Mouse (Mus musculus) midbrain, embryonic 14.5 days (tissue): Measurements from ENCODE around the gene Sdhd. TPM values are rescaled to one million over a fixed set of nuclear protein-coding genes. Genes with fewer than 3 reads are reported as not detected.
A peak's percentile ranks its signal among the peaks of the same experiment; 100 is the strongest.

Source experiments
- ATAC-seq: fragments of 200-750 bp; cut with Nextera tagmentation; 2 replicates; pipeline ENCODE4 v1.8.0; 2017; ENCODE audit warnings: moderate number of reproducible peaks, moderate library complexity; ENCODE audit not compliant: low FRiP score, low TSS enrichment
- DNase-seq: peaks from one replicate; pipeline ENCODE4 v3.0.0-alpha.2; 2015
- H3K27ac ChIP-seq: fragments of 300-500 bp; sonication (generic); replicated peaks from 2 replicates; pipeline ENCODE4 v1.5.1; 2014; ENCODE audit warnings: mild to moderate bottlenecking, low read depth, low read length, moderate library complexity
- H3K27me3 ChIP-seq: fragments of 300-500 bp; sonication (generic); 2 replicates; pipeline ENCODE4 v1.6.1; 2014; ENCODE audit warnings: low read length, control low read depth, mixed read lengths; ENCODE audit not compliant: control insufficient read depth, insufficient read depth
- H3K36me3 ChIP-seq: fragments of 300-500 bp; sonication (generic); 2 replicates; pipeline ENCODE4 v1.6.1; 2014; ENCODE audit warnings: low read length, control low read depth; ENCODE audit not compliant: control insufficient read depth, insufficient read depth
- H3K4me1 ChIP-seq: fragments of 300-500 bp; sonication (generic); 2 replicates; pipeline ENCODE4 v1.6.1; 2014; ENCODE audit warnings: mild to moderate bottlenecking, antibody characterized with exemption, low read length, control low read depth; ENCODE audit not compliant: control insufficient read depth, insufficient read depth
- H3K4me2 ChIP-seq: fragments of 300-500 bp; sonication (generic); 2 replicates; pipeline ENCODE4 v1.6.1; 2014; ENCODE audit warnings: mild to moderate bottlenecking, low read length, moderate library complexity
- H3K4me3 ChIP-seq: fragments of 300-500 bp; sonication (generic); replicated peaks from 2 replicates; pipeline ENCODE4 v1.5.1; 2014; ENCODE audit warnings: low read depth, low read length
- H3K9ac ChIP-seq: fragments of 300-500 bp; sonication (generic); replicated peaks from 2 replicates; pipeline ENCODE4 v1.6.1; 2014; ENCODE audit warnings: mild to moderate bottlenecking, low read length, moderate library complexity
- H3K9me3 ChIP-seq: fragments of 300-500 bp; sonication (generic); 2 replicates; pipeline ENCODE4 v1.6.1; 2016; ENCODE audit warnings: low read length, control low read depth, mixed read lengths; ENCODE audit not compliant: control insufficient read depth
- WGBS: fragments of 180-500 bp; shearing (Covaris S2); extraction: QIAGEN DNeasy Blood & Tissue Kit; methylation state at CpG from one replicate; pipeline ENCODE4 v1.1.7; 2014; 5-methylcytosine and 5-hydroxymethylcytosine counted together
- polyA plus RNA-seq: library from polyadenylated mRNA; unstranded; fragments of >200 nt; fragmentation: Nextera tagmentation; extraction: Ambion mirVana; gene quantifications from 2 replicates; pipeline ENCODE4 v1.2.1, GENCODE M21; 2014

Sdhd gene
- polyA plus RNA-seq, 1 experiment from 2014 or later: 234 TPM

DNA sequence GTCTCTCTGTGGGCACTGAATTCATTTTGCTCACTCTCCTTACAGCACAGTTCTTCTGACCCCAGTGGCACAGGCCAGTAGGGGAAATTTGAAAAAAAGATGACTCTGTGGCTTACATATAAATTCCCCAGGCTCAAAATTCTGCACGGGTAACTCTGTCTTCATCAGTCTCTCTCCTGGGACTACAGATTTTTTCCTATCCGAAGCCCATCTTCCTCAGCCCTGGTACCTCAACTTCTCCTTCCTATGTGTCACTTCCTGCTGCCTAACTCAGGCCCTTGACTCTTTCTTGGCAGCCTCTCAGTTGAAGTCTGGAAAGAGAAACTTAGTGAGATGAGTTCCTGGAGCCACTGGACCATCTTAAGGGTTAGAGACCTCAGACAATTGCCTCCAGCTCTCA lies 50.1 kb downstream of the Sdhd start:
- DNase-seq (no peak), ATAC-seq (no peak)
- H3K9ac ChIP-seq: no peak overlapping the region
- H3K9me3 ChIP-seq: no peaks in the 10 kb centered on the region
- H3K27me3 ChIP-seq: no peaks in the 10 kb centered on the region
- H3K36me3 ChIP-seq: no peaks in the 10 kb centered on the region
- H3K4me2 ChIP-seq: no peak overlapping the region
- WGBS: 78% methylated on average over 2 of the region's 2 CpGs
- 0 out of 2 replicates have a peak overlapping the region, but pooled peaks have one; percentile 91 for H3K27ac ChIP-seq
- H3K4me1 ChIP-seq: peaks cover 8% of the 10 kb centered on the region
- H3K4me3 ChIP-seq: no peak overlapping the region

DNA sequence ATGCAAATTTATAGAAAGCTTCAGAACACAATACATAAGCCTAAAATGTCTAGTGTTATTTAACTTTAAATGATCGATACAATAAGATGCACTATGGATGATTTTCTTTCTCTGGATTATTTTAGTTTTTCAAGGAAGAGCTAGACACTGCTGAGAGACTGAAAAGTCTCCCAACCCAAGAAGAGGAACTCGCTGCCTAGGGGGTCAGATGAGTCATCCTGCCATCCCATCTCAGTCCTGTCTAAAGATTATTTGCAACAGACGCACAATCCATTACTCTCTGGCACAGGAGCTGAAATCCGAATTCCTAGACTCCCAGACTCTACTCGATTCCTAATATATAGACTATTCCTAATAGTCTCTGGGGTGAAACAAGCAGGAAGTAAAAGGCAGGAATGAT lies 51.4 kb downstream of the Sdhd start:
- 90% methylated on average over 5 of the region's 5 CpGs for WGBS
- Histone ChIP-seq H3K9me3 (no peaks in the 10 kb centered on the region), H3K4me2 (no peak overlapping the region)

DNA sequence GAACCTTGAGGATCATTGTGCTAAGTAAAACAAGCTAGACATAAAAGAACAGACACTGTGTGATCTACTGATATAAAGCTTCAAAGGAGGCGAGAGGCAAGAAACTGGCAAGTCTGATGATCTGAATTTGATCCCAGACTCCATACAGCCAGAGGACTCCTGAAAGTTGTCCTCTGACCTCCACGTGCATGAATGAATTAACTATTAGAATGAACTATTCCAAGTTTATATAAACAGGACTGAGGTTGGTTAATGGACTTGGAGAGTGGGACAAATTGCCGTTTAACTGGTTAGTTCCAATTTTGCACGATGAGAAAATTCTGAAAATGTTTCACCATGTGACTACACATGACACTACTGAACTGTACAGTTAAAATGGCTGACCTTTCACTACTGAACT lies 54.7 kb downstream of the Sdhd start:
- no peak overlapping the region for H3K27ac ChIP-seq
- no peaks in the 10 kb centered on the region for H3K36me3 ChIP-seq
- no peak overlapping the region for H3K4me3 ChIP-seq
- ATAC-seq: no peak
- no peak for DNase-seq
- H3K9me3 ChIP-seq: no peaks in the 10 kb centered on the region
- H3K27me3 ChIP-seq: no peaks in the 10 kb centered on the region
- no peak overlapping the region for H3K9ac ChIP-seq
- 88% methylated on average over 4 of the region's 4 CpGs for WGBS
- no peak overlapping the region for H3K4me2 ChIP-seq
- H3K4me1 ChIP-seq: peaks cover 4% of the 10 kb centered on the region; the same call in 1 of the 2 replicates

More for the DNA sequence above, 51.4 kb downstream of the Sdhd start:
- Histone ChIP-seq H3K36me3 (no peaks in the 10 kb centered on the region), H3K9ac (no peak overlapping the region), H3K4me1 (peaks cover 8% of the 10 kb centered on the region), H3K4me3 (no peak overlapping the region), H3K27me3 (no peaks in the 10 kb centered on the region), H3K27ac (no peak overlapping the region)
- ATAC-seq: no peak
- no peak for DNase-seq

DNA sequence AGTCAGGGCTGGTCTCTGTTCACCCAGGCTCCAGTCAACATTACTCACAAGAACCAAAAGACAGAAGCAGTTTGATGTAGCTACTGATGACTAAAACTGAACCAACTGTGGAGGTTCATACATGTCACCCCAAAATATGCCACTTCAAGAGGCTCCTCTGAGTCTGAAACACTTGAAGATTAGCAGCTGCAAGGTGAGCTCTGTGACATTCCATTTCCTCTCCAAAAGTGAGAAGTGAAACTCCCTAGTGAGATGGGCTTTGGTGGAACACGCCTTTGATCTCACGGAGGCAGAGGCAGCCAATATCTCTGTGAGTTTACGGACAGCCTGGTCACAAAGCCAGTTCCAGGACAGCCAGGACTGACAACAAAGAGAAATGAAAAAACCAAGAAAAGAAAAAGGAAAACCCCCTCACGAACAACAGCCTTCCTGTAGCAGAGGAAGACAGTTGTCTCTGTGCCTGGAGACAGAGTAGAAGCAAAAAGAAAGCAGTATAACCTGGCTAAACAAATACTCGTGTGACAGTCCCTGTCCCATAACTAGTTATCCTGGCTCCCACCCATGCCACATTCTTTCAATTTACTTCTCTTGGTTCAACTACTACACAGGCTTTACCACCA lies 55.6 kb downstream of the Sdhd start:
- no peaks in the 10 kb centered on the region for H3K4me1 ChIP-seq
- no peaks in the 10 kb centered on the region for H3K36me3 ChIP-seq
- H3K27me3 ChIP-seq: no peaks in the 10 kb centered on the region
- DNase-seq (no peak), ATAC-seq (no peak)
- H3K9me3 ChIP-seq: no peaks in the 10 kb centered on the region
- H3K4me2 ChIP-seq: no peak overlapping the region
- H3K4me3 ChIP-seq: no peak overlapping the region
- 59% methylated on average over 5 of the region's 5 CpGs for WGBS
- no peak overlapping the region for H3K9ac ChIP-seq
- no peak overlapping the region for H3K27ac ChIP-seq

Other genes starting within 250 kb of the Sdhd start
- gene Plet1, start 109.3 kb downstream of the Sdhd start, polyA plus RNA-seq: 0.39 and 0.50 TPM in 2 replicates
- gene Pts, start 75.1 kb downstream of the Sdhd start, polyA plus RNA-seq: 118 and 122 TPM in 2 replicates
- 21.7 and 23.1 TPM in 2 replicates for gene Il18, start 49.0 kb downstream of the Sdhd start, polyA plus RNA-seq
- gene Bco2, start 48.6 kb downstream of the Sdhd start, polyA plus RNA-seq: 0.20 and 0.23 TPM in 2 replicates
- gene Tex12, start 42.5 kb downstream of the Sdhd start, polyA plus RNA-seq: 0.22 and 0.33 TPM in 2 replicates
- 396 and 508 TPM in 2 replicates for gene Timm8b, start 98 bp upstream of the Sdhd start, polyA plus RNA-seq
- gene Pih1d2, start 13.5 kb upstream of the Sdhd start, polyA plus RNA-seq: 2.9 and 4.9 TPM in 2 replicates
- gene Nkapd1, start 13.7 kb upstream of the Sdhd start, polyA plus RNA-seq: 24.2 and 25.6 TPM in 2 replicates
- gene Dlat, start 56.0 kb upstream of the Sdhd start, polyA plus RNA-seq: 48.6 and 54.9 TPM in 2 replicates
- 31.5 and 35.1 TPM in 2 replicates for gene Dixdc1, start 135.7 kb upstream of the Sdhd start, polyA plus RNA-seq
- 0.89 and 1.1 TPM in 2 replicates for gene 2310030G06Rik, start 142.7 kb upstream of the Sdhd start, polyA plus RNA-seq
- gene Cryab, start 147.5 kb upstream of the Sdhd start, polyA plus RNA-seq: 2.5 and 3.7 TPM in 2 replicates
- gene Hspb2, start 148.5 kb upstream of the Sdhd start, polyA plus RNA-seq: 1.5 TPM in 1 of 2 replicates, not detected in the other
- 12.5 and 14.3 TPM in 2 replicates for gene Fdxacb1, start 164.4 kb upstream of the Sdhd start, polyA plus RNA-seq
- 57.7 and 60.3 TPM in 2 replicates for gene Alg9, start 171.2 kb upstream of the Sdhd start, polyA plus RNA-seq
- gene 1110032A03Rik, start 171.7 kb upstream of the Sdhd start, polyA plus RNA-seq: 56.2 and 59.7 TPM in 2 replicates
- 31.3 and 47.8 TPM in 2 replicates for gene Ppp2r1b, start 241.5 kb upstream of the Sdhd start, polyA plus RNA-seq